Mouse (Mus musculus): ENCODE measurements around the gene Plekhm2.

The Plekhm2 gene

GRCm38 (mm10) chr4:141663122-141663931 lies 1.4 kb downstream of the Plekhm2 start:
- DNase-seq (ENCODE audit: low read depth, low spot score) = no peak

GRCm38 (mm10) chr4:141660884-141661283 lies 3.8 kb downstream of the Plekhm2 start:
- no peak for DNase-seq (ENCODE audit: low read depth, low spot score)

- DNase-seq (ENCODE audit: low read depth, low spot score) = no peak
These were observed 5.0 kb downstream of the Plekhm2 start for GRCm38 (mm10) chr4:141659739-141660138.

GRCm38 (mm10) chr4:141658846-141659484 lies 5.7 kb downstream of the Plekhm2 start:
- no peak for DNase-seq (ENCODE audit: low read depth, low spot score)

- no peak for DNase-seq (ENCODE audit: low read depth, low spot score)
These were observed 7.8 kb downstream of the Plekhm2 start for GRCm38 (mm10) chr4:141656932-141657331.

GRCm38 (mm10) chr4:141655908-141656608 lies 8.6 kb downstream of the Plekhm2 start:
- no peak for DNase-seq (ENCODE audit: low read depth, low spot score)

GRCm38 (mm10) chr4:141654509-141654908 lies 10.2 kb downstream of the Plekhm2 start:
- no peak for DNase-seq (ENCODE audit: low read depth, low spot score)

- no peak for DNase-seq (ENCODE audit: low read depth, low spot score)
These were observed 10.9 kb downstream of the Plekhm2 start for GRCm38 (mm10) chr4:141653813-141654212.

- DNase-seq (ENCODE audit: low read depth, low spot score) = no peak
These were observed 11.7 kb downstream of the Plekhm2 start for GRCm38 (mm10) chr4:141653044-141653443.

- no peak for DNase-seq (ENCODE audit: low read depth, low spot score)
These were observed 12.8 kb downstream of the Plekhm2 start for GRCm38 (mm10) chr4:141651944-141652343.

- DNase-seq (ENCODE audit: low read depth, low spot score) = no peak
These were observed 13.4 kb downstream of the Plekhm2 start for GRCm38 (mm10) chr4:141651286-141651685.

GRCm38 (mm10) chr4:141649244-141649643 lies 15.5 kb downstream of the Plekhm2 start:
- no peak for DNase-seq (ENCODE audit: low read depth, low spot score)

- DNase-seq (ENCODE audit: low read depth, low spot score) = no peak
These were observed 16.4 kb downstream of the Plekhm2 start for GRCm38 (mm10) chr4:141648262-141648661.

GRCm38 (mm10) chr4:141647187-141647586 lies 17.5 kb downstream of the Plekhm2 start:
- DNase-seq (ENCODE audit: low read depth, low spot score) = no peak

GRCm38 (mm10) chr4:141645988-141646387 lies 18.7 kb downstream of the Plekhm2 start:
- no peak for DNase-seq (ENCODE audit: low read depth, low spot score)

- DNase-seq (ENCODE audit: low read depth, low spot score) = no peak
These were observed 21.4 kb downstream of the Plekhm2 start for GRCm38 (mm10) chr4:141643118-141643855.

- no peak for DNase-seq (ENCODE audit: low read depth, low spot score)
These were observed 22.5 kb downstream of the Plekhm2 start for GRCm38 (mm10) chr4:141641961-141642811.

GRCm38 (mm10) chr4:141641353-141641771 lies 23.3 kb downstream of the Plekhm2 start:
- DNase-seq (ENCODE audit: low read depth, low spot score) = no peak

GRCm38 (mm10) chr4:141639474-141639873 lies 25.2 kb downstream of the Plekhm2 start:
- DNase-seq (ENCODE audit: low read depth, low spot score) = no peak

- no peak for DNase-seq (ENCODE audit: low read depth, low spot score)
These were observed 28.0 kb downstream of the Plekhm2 start for GRCm38 (mm10) chr4:141636693-141637092.

- DNase-seq (ENCODE audit: low read depth, low spot score) = no peak
These were observed 28.7 kb downstream of the Plekhm2 start for GRCm38 (mm10) chr4:141635991-141636390.

All from embryo, embryonic 11.5 days (tissue).